Mouse (Mus musculus): Measurements from ENCODE around the gene Rtn2. TPM values are rescaled to one million over a fixed set of nuclear protein-coding genes. Genes with fewer than 3 reads are reported as not detected.
A peak's percentile ranks its signal among the peaks of the same experiment; 100 is the strongest.

Rtn2 gene
- polyA plus RNA-seq, 1 experiment from 2014 or later: 26.1 TPM

DNA sequence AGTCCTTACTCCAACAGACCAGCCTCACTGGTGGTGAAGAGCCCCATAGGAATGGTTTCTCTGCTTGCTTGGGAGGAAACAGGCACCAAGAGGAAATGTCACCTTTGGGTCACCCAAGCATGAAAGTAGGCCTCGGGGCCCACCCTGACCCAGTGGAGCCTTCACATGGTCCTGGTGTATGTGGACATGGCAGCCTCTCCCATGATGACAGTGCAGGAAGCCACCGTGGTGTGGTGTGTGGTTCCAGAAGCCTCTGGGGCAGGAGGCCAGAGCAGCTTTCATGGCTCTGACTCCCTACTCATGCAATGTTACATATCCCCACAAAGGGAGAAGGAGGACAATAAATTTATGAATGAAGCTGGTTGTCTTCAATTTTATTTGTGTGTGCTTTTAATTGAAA, 34.9 kb upstream of the Rtn2 start:
- WGBS: 93% methylated on average over 2 of the region's 2 CpGs
- ATAC-seq (ENCODE audit: extremely low read depth, insufficient number of reproducible peaks, low FRiP score, low TSS enrichment): no peak
- no peak overlapping the region for H3K4me3 ChIP-seq
- no peak overlapping the region for H3K27ac ChIP-seq (replicated peaks)
- no peaks in the 10 kb centered on the region for H3K9me3 ChIP-seq
- 0 out of 2 replicates have a peak, but pooled peaks cover 9% of the 10 kb centered on the region for H3K4me1 ChIP-seq
- no peak overlapping the region for H3K9ac ChIP-seq
- peaks cover 33% of the 10 kb centered on the region for H3K36me3 ChIP-seq
- no peak overlapping the region for H3K4me2 ChIP-seq
- no peaks in the 10 kb centered on the region for H3K27me3 ChIP-seq (replicated peaks)

DNA sequence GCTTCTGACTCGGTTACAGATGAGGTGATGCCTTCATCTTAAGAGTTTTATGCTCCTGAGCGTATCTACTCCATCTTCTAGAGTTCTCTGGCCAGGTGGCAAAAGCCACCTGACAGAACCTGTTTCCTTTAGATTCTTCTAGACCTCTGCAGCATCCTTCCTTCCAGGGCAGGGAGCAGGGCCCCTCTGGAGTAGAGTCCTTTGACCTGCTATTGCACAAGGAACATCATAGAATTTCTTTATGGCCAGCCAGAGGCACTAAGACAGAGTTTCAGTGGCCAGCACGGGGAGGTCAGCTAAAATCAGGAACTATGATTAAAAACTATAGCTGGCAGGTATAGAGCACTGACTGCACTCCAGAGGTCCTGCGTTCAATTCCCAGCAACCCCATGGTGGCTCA, 30.3 kb upstream of the Rtn2 start:
- no peak for ATAC-seq (ENCODE audit: extremely low read depth, insufficient number of reproducible peaks, low FRiP score, low TSS enrichment)
- H3K36me3 ChIP-seq: peaks cover 36% of the 10 kb centered on the region
- no peak overlapping the region for H3K4me3 ChIP-seq
- H3K27me3 ChIP-seq (replicated peaks): no peaks in the 10 kb centered on the region
- no peak overlapping the region for H3K9ac ChIP-seq
- no peak overlapping the region for H3K4me2 ChIP-seq
- H3K27ac ChIP-seq (replicated peaks): no peak overlapping the region
- H3K9me3 ChIP-seq: no peaks in the 10 kb centered on the region
- WGBS: 74% methylated on average over 4 of the region's 4 CpGs
- 0 out of 2 replicates have a peak, but pooled peaks cover 3% of the 10 kb centered on the region for H3K4me1 ChIP-seq

DNA sequence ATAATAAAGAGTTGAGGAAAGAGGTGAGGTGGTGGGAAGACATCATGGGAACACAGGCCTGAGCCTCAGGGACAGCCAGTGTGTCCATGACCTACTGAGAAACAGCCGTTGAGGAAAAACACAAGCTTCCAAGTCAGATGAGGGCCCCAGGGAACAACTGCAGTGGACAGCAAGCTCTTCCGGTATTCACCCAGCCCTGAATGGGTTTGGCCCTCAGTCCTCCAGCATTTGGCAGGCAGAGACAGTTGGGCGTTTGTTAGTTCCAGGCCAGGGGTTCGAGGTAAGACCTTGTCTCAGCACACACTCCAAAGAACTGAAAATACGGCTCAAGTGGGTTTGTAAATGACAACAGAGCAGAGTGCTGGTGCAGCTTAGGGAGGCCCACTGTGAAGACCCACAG, 29.0 kb upstream of the Rtn2 start:
- WGBS: 60% methylated on average over 5 of the region's 5 CpGs
- no peak overlapping the region for H3K9ac ChIP-seq
- 0 out of 2 replicates have a peak overlapping the region, but pooled peaks have one; percentile 2 for H3K27ac ChIP-seq (replicated peaks)
- H3K4me1 ChIP-seq: peaks cover 11% of the 10 kb centered on the region
- H3K27me3 ChIP-seq (replicated peaks): no peaks in the 10 kb centered on the region
- H3K9me3 ChIP-seq: no peaks in the 10 kb centered on the region
- peaks cover 42% of the 10 kb centered on the region for H3K36me3 ChIP-seq
- H3K4me3 ChIP-seq: no peak overlapping the region
- no peak for ATAC-seq (ENCODE audit: extremely low read depth, insufficient number of reproducible peaks, low FRiP score, low TSS enrichment)
- no peak overlapping the region for H3K4me2 ChIP-seq

DNA sequence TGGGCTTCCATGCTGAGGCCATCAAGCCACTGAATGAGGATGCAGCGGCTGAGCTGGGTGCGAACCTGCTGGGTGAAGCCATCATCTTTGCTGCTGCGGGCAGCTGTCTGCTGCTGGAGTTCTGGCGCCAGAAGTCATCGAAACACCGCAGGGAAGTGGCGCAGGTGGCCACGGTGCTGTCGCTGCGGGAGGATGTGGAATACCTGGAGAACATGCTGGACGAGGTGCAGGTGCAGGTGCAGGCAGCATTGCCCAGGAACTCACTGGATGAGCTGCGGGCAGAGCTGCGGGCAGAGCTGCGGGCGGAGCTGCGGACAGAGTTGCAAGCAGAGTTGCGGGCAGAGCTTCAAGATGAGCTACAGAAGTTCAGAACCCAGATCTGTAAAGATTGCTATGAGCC, 27.0 kb upstream of the Rtn2 start:
- Histone ChIP-seq H3K27me3 (replicated peaks) (no peaks in the 10 kb centered on the region), H3K36me3 (peaks cover 61% of the 10 kb centered on the region), H3K4me2 (no peak overlapping the region), H3K9ac (no peak overlapping the region), H3K27ac (replicated peaks) (no peak overlapping the region), H3K4me1 (peaks cover 11% of the 10 kb centered on the region), H3K4me3 (no peak overlapping the region), H3K9me3 (no peaks in the 10 kb centered on the region)
- no peak for ATAC-seq (ENCODE audit: extremely low read depth, insufficient number of reproducible peaks, low FRiP score, low TSS enrichment)
- 88% methylated on average over 17 of the region's 17 CpGs for WGBS

DNA sequence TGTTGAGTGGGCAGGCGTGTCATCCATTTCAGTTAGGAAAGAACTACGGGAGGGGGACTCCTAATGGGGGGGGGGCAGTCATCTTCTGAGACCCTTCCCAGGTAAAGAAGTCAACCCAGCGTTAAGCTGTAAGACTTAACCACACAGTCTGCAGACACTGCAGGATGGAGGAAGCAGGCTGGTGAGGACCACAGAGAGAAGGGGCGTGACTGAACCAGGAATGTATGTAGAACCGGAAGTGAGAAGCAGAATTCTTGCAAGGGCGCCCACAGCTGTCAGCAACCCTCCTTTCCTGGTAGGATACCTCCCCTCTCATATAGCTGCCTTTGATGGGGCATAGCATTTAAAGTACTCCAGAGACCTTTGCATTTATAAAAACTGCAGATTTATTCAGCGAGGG, 25.9 kb upstream of the Rtn2 start:
- Histone ChIP-seq H3K9me3 (no peaks in the 10 kb centered on the region), H3K4me1 (peaks cover 11% of the 10 kb centered on the region), H3K36me3 (peaks cover 73% of the 10 kb centered on the region), H3K27me3 (replicated peaks) (no peaks in the 10 kb centered on the region), H3K9ac (no peak overlapping the region), H3K27ac (replicated peaks) (no peak overlapping the region), H3K4me2 (no peak overlapping the region), H3K4me3 (no peak overlapping the region)
- WGBS: 75% methylated on average over 7 of the region's 7 CpGs
- no peak for ATAC-seq (ENCODE audit: extremely low read depth, insufficient number of reproducible peaks, low FRiP score, low TSS enrichment)

DNA sequence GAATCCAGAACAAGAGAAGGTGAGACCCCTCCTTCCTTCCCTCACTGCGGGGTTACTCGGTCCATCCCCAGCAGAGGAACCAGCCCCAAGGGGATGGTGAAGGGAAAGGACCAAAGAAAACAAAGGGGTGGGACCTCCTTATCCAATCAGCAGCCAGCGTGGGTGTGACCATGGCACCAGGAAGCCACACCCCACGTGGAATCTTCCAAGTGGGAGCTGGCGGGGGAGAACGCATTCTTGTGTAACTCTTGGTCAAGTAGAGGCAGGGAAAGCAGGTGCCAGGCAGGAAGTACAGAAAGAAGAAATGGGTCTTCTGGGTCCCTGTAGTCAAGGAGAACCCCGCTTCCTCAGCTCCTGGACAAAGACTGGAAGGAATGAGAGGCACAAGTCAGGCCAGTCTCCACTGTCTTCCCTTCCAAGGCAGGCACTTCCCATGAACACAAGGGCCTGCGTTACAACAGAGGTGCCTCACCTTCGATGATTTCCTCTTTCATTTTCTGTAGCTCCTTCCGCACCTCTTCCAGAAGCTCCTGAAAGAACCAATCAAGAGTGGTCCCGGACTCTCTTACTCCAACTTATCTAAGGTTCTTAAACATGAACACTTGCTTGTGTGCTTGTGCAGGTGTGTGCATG, 24.9 kb upstream of the Rtn2 start:
- no peaks in the 10 kb centered on the region for H3K27me3 ChIP-seq (replicated peaks)
- ATAC-seq (ENCODE audit: extremely low read depth, insufficient number of reproducible peaks, low FRiP score, low TSS enrichment): peak; percentile 77; the same call in 1 of the 2 replicates
- no peak overlapping the region for H3K4me3 ChIP-seq
- H3K4me1 ChIP-seq: peaks cover 11% of the 10 kb centered on the region
- peaks cover 82% of the 10 kb centered on the region for H3K36me3 ChIP-seq
- no peak overlapping the region for H3K27ac ChIP-seq (replicated peaks)
- peak overlapping the region; percentile 4; the same call in 1 of the 2 replicates for H3K4me2 ChIP-seq
- H3K9me3 ChIP-seq: no peaks in the 10 kb centered on the region
- 40% methylated on average over 11 of the region's 11 CpGs for WGBS
- H3K9ac ChIP-seq: no peak overlapping the region

DNA sequence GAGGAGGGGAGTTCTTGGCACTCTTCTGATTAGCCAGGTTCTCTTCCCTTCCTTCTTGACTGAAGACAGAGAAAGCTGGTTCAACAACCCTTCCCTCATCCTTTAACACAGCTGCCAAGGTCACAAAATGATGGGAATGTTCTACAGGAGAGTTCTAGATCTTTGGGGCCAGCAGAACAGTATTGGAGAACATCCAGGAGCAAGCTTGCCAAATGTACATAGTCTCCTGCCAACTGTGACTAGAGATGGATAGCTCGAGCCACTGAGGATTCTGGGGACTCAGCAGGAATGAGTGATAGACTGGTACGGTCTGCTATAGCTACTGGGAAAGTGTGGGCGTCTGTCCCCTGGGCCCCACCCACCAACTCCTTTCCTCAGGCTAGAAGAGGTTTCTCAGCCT, 24.1 kb upstream of the Rtn2 start:
- Histone ChIP-seq H3K36me3 (peaks cover 91% of the 10 kb centered on the region), H3K27ac (replicated peaks) (0 out of 2 replicates have a peak overlapping the region, but pooled peaks have one; percentile 5), H3K4me3 (no peak overlapping the region), H3K9me3 (no peaks in the 10 kb centered on the region), H3K27me3 (replicated peaks) (no peaks in the 10 kb centered on the region), H3K9ac (no peak overlapping the region), H3K4me2 (no peak overlapping the region), H3K4me1 (peaks cover 8% of the 10 kb centered on the region)
- 76% methylated on average over 3 of the region's 3 CpGs for WGBS
- no peak for ATAC-seq (ENCODE audit: extremely low read depth, insufficient number of reproducible peaks, low FRiP score, low TSS enrichment)

DNA sequence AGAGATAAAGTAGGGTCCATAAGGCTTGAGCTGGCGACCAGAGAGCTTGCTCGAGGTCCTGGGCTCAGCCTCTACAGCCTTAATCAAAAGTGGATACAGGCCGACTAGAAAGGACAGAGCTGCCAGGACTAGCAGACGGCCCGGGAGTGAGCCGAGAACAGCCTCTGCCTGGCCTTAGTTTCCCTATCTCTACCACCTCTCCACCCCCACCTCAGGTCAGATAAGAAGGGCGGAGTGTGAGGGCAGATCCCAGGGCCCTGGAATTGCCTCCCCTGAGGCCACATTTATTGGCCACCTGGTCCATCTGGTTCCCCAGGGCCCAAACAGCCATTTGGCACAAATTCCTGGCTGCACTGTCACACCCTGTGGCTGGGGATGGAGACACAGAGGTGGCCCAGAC, 17.3 kb upstream of the Rtn2 start:
- peaks cover 76% of the 10 kb centered on the region for H3K36me3 ChIP-seq
- H3K9me3 ChIP-seq: no peaks in the 10 kb centered on the region
- no peak for ATAC-seq (ENCODE audit: extremely low read depth, insufficient number of reproducible peaks, low FRiP score, low TSS enrichment)
- H3K4me2 ChIP-seq: peak overlapping the region; percentile 28
- 18% methylated on average over 7 of the region's 7 CpGs for WGBS
- 0 out of 2 replicates have a peak overlapping the region, but pooled peaks have one; percentile 24 for H3K27ac ChIP-seq (replicated peaks)
- H3K4me1 ChIP-seq: peaks cover 54% of the 10 kb centered on the region
- H3K27me3 ChIP-seq (replicated peaks): no peaks in the 10 kb centered on the region
- peak overlapping the region; percentile 63 for H3K9ac ChIP-seq
- no peak overlapping the region for H3K4me3 ChIP-seq

DNA sequence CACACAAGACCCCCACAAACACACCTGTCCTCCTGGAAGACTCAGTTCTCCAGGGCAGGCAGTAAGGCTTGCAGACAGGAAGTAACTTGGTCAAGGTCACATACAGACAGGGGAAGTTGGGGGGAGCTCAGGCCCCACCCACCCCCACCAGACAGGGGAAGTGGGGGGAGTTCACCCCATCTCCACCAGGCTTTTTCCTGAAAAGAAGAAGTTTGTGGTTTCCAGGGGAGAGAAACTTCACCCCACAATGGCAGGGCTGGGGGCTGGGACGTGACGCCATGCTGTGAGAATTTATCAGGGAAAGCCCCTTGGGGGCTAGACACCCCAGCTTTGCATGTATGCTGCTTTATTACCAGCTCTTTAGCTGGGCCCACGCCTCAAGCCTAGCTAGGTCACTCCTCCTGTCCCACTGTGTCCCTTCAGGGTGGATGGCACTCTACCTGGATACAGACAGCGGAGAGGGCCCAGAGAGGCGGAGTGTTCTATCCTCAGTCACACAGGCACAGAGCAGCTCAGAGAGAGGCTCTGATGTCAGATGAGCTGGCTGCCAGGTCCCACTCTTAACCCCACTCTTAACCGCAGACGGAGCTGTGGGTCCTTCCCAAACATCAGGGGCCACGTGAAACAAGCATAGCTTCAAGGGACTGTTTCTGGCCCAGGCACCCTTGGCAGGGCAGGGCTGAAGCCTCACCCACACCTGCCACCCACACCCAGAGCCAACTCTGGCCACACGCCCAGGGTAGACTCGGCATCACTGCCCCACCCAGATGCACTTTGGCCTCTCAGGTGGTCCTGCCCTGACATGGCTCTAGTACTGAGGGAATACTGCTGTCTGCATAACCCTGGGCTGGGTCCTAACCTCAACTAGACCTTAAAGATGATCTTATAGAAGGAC, 16.2 kb upstream of the Rtn2 start:
- peaks cover 66% of the 10 kb centered on the region for H3K36me3 ChIP-seq
- H3K27ac ChIP-seq (replicated peaks): peak overlapping the region; percentile 24; the same call in 1 of the 2 replicates
- peaks cover 59% of the 10 kb centered on the region for H3K4me1 ChIP-seq
- WGBS: 63% methylated on average over 10 of the region's 10 CpGs
- H3K9me3 ChIP-seq: no peaks in the 10 kb centered on the region
- peak overlapping the region; percentile 63 for H3K9ac ChIP-seq
- no peaks in the 10 kb centered on the region for H3K27me3 ChIP-seq (replicated peaks)
- peak overlapping the region; percentile 28; the same call in 1 of the 2 replicates for H3K4me2 ChIP-seq
- no peak overlapping the region for H3K4me3 ChIP-seq
- ATAC-seq (ENCODE audit: extremely low read depth, insufficient number of reproducible peaks, low FRiP score, low TSS enrichment): no peak

DNA sequence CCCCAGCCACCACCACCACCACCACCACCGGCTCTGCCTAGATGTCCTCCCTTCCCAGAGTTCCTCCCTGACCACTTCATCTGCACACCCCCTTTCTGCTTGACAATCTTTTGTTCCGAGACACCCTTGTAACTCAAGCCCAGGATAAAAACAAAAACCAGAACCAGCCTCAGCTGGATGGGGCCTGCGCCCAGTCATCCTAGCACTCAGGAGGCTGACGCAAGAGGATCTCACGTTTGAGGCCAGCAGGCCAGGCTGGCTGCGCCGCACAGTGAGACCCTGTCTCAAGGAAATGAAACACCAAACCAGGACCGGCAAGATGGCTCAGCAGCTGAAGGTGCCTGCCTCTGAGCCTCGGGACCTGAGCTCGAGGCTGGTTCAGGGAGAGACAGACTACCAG, 15.4 kb upstream of the Rtn2 start:
- Histone ChIP-seq H3K27me3 (replicated peaks) (no peaks in the 10 kb centered on the region), H3K4me2 (0 out of 2 replicates have a peak overlapping the region, but pooled peaks have one; percentile 25), H3K9ac (peak overlapping the region; percentile 63), H3K9me3 (no peaks in the 10 kb centered on the region), H3K27ac (replicated peaks) (peak overlapping the region; percentile 2; the same call in 1 of the 2 replicates), H3K36me3 (peaks cover 57% of the 10 kb centered on the region), H3K4me1 (peaks cover 59% of the 10 kb centered on the region), H3K4me3 (no peak overlapping the region)
- ATAC-seq (ENCODE audit: extremely low read depth, insufficient number of reproducible peaks, low FRiP score, low TSS enrichment): no peak
- WGBS: 47% methylated on average over 10 of the region's 10 CpGs

DNA sequence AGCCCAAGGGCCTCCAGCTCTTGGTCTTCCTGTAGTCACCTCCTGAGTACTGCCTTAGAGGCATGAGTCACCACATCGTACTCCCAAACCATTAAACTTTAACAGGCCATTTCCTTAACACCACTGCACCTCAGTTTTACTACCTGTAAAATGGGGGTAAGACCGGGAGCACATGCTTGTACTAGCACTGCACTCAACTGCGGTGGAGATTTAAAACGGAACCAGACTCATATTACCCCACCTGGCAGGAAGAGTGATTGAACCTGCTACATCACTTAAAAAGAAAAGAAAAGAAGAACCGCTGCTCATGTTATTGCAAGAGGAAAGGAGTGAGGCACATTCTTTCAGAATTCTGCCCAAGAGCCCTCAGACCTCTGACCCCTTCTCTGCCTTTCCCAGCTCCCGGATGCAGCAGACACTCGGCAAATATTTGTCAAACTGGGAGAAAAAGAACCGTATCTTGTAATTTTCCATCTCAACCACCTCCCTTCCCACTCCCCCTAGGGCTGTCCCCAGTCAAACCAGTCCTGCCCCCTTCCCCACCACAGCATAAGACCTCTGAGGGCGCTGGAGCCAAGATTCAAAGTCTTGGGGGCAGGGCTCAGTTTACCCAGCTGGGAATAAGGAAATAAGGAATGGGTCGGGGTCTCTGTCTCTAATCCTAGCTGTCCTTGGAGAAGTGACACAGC, 13.3 kb upstream of the Rtn2 start:
- peaks cover 36% of the 10 kb centered on the region for H3K36me3 ChIP-seq
- H3K9ac ChIP-seq: peak overlapping the region; percentile 99
- WGBS: 40% methylated on average over 10 of the region's 10 CpGs
- H3K4me1 ChIP-seq: peaks cover 62% of the 10 kb centered on the region
- peak overlapping the region; percentile 98 for H3K27ac ChIP-seq (replicated peaks)
- H3K9me3 ChIP-seq: no peaks in the 10 kb centered on the region
- H3K4me3 ChIP-seq: peak overlapping the region; percentile 100
- no peak for ATAC-seq (ENCODE audit: extremely low read depth, insufficient number of reproducible peaks, low FRiP score, low TSS enrichment)
- H3K4me2 ChIP-seq: peak overlapping the region; percentile 95
- no peaks in the 10 kb centered on the region for H3K27me3 ChIP-seq (replicated peaks)

All from heart, embryonic 13.5 days (tissue).